Mouse (Mus musculus) erythroid progenitor cell, adult 5-6 weeks (primary cell): ENCODE results near the gene Gm10577. TPM values are rescaled to one million over a fixed set of nuclear protein-coding genes. Genes with fewer than 3 reads are reported as not detected.

Source experiments
- ATAC-seq: replicated peaks from 2 replicates; pipeline ENCODE4 v1.8.0; 2016; ENCODE audit warnings: moderate number of reproducible peaks, mild to moderate bottlenecking, moderate TSS enrichment, inconsistent platforms; ENCODE audit not compliant: poor library complexity, low FRiP score, severe bottlenecking
- total RNA-seq, 2 experiments: library from RNA; stranded (forward) in 1 of 2; stranded (reverse) in 1 of 2; fragments of 150-400 nt in 1 of 2; fragments of 186-747, 209-891 nt in 1 of 2; gene quantifications; 2 replicates each; pipeline versions ENCODE4 v1.2.3 to v1.2.4; 2015 to 2017; ENCODE audit warnings: low replicate concordance in 2 of 2

Gm10577 gene
- total RNA-seq (2015; ENCODE audit: low replicate concordance) (not detected in 2 replicates), total RNA-seq (2017; ENCODE audit: low replicate concordance) (not detected in 2 replicates)

DNA sequence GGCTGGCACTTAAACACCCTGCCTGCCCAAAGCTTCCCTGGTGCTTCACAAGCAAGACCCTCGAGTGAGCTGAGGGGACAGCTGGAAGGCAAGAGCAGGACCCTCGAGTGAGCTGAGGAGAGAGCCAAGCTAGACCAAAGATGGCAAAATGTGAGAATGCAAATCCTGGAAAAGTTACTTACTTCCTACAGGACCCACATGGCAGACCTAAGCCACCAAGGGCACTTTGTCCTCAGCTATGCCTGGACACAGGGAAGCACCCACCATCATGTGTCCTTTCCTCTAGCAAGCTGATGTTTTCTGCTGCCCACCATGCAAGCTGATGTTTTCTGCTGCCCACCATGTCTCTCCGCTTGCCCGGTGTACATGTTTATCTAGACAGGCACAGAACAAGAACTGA, at the start of gene Gm10577:
TSS of gene Gm10577 (minus strand) at position 101 of the 400 bp plus-strand sequence.
- ATAC-seq: no peak

DNA sequence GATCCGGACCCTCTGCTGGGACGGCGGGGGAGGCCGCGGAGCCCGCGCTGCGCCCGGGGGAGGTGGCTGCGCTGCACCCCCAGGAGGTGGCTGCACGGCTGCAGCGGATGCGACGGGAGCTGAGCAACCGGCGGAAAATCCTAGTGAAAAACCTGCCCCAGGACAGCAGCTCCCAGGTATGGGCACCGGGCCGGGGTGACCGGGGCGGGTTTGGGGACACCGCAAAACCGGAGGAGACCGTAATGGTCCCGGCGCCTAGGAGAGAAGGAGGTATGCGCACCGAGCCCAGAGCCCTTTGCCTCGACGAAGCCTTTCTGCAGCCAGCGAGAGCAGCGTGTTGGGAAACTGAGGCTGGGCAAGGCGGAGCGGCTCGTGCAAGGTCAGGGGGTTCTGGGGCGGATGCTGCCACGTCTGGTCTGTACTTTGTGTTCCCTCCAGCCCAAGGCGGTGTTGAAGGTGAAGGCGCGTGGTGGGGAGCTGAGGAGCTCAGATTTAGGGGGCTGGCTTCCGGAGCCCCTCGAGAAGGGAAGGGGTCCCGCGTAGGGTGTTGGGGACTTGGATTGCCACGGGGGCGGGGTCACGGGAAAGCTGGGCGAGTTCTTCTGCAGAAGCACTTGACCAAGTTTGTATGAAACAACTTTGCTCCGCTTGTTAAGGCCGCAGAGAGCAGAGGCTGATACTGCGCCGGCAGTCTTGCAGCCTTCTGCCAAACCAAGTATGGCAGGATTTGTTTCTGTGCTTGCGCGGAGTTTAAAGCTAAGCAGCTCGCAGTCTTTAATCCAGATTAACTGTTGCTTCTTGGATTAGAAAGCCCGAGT, 48.9 kb upstream of the Gm10577 start:
- no peak for ATAC-seq

DNA sequence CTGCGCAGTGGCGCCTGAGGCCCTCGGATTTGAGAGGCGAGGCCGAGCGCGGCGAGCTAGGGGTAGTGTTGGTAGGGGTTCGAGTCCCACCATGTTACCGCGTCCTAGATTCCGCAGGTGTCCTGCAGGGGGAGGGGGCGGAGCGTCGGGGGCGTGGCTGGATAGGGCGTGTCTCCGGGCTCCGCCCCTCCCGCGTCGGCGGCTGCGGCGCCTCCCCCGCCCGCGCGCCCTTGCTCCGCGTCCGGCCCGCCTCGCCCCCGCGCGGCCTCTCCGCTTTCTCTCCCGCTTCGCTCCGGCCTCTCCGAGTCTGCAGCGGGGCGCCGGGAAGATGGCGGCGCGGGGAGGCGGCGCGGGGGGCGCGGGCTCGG, 48.3 kb upstream of the Gm10577 start, which contains the start of gene Raver2:
TSS of gene Raver2 (plus strand) at position 198 of the 368 bp plus-strand sequence.
- no peak for ATAC-seq

DNA sequence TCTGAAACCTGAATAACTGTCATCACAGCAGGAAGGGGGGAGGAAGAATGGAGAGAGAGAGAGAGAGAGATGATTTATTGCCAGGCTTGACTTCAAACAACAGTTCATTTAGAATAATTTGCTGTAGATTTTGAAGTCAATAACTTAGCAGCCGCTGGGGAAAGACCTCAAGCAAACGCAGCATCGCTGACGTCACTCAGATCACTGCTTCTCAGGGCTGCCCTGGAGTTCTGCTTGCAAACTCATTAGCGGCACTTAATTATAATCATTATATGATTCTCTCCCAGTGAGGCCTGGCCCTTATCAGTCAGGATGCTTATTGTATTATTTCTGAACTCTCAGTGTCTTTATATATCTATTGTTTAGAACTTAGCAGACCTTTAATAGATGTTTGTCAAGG, 45.9 kb upstream of the Gm10577 start:
- ATAC-seq: no peak

DNA sequence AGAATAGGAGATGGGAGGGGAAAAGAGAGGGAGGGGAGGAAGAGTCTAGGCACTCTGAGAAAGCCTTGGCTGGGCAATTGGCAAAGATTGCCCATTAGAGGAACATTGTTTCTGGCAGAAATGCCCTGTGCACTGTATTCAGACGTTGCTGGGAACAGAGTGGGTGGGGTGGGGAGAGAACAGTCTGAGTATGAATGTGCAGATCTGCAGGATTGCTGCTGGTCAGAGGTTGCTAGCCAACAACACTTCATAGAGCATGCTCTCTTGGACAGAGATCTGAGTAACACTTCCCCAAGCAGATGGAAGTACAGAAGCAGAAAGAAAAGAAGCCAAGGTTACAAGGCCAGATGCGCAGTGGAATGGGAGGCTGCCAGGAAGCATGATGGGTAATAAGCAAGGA, 41.6 kb upstream of the Gm10577 start:
- no peak for ATAC-seq

DNA sequence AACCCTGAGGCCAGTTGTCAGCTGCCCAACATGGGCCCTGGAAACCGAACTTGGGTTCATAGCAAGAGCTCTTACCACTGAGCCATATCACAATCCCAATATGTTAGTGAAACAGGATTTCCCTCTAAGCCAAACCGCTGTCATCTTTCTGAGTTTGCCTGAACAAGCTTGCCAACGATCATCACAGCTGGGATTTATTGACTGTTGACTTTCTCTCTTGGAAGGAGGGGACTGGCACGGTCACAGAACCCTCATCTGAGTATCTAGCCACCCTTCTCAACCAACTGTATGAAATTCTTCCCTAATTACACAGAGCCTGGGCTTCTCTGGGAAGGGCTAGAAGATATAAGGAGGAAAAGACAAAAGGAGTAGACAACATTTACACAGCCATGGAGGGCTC, 26.1 kb upstream of the Gm10577 start:
- ATAC-seq: no peak

DNA sequence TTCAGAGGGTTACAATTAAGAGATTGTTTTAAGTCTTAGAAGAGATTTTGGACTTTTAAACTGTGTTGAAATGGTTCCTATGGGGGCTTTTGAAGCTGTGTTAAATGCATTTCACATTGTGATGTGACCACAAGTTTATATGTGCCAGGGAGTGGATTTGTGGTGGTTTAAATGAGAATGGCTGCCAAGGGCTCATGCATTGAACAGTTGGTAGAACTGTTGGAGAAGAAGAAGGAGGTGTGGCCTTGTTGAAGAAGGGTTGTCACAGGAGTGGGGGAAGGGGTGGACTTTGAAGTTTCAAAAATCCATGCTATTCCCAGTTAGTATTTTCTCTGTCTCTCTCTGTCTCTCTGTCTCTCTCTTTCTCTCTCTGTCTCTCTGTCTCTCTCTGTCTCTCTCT, 23.7 kb upstream of the Gm10577 start:
- no peak for ATAC-seq

DNA sequence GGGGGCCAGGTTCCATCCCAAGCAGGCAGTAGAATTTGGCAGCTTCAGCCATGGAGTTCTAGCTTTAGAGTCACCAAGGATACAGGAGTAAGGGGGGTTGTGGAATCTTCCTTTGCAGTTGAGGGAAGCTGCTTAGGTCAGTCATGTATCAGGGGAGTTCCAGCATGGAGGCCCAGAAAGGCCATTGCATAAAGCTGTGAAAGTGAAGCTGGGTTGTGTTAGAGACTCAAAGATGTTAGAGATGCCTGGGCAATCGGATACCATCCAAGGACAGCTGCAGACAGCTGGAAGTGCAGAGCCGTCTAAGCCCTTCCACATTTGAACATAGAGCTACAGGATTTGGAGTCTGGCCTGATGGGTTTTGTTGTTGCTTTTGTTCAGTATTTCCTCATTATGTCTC, 23.2 kb upstream of the Gm10577 start:
- ATAC-seq: no peak

DNA sequence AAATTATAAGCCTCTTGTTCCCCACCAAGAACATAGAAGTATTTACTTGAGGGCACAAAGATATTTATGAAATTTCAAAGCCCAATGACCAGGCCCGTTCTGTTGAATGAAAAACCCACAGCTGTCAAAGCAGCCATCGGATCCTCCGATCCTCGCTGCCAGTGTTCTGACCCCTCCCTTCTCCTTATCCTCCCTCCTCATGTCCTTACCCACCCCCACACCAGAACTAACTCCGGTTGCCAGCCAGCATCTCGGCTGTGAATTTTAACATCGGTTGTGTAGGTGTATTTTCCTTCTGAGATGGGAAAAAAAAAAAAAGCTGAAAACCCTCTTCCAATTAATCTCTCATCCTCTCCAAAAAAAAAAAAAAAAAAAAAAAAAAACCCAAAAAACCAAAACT, 16.7 kb upstream of the Gm10577 start:
- no peak for ATAC-seq

DNA sequence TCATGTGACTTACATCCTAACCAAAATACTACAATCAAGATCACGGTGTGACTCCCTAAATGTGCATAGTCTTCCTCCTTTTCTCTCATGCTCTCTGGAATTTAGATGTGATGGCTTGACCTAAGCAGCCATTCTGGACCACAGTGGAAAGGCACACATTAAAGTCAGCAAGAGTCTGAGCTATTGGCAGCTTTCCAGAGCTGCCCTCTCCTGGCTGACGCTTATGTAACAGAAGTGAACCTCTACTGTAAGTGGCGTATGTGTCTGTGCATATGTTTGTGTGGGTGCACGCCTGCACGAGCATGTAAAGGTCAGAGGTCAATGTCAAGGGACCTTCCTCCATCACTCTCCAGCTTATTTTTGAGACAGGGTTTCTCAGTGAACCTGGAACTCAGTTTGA, 14.6 kb upstream of the Gm10577 start:
- no peak for ATAC-seq

DNA sequence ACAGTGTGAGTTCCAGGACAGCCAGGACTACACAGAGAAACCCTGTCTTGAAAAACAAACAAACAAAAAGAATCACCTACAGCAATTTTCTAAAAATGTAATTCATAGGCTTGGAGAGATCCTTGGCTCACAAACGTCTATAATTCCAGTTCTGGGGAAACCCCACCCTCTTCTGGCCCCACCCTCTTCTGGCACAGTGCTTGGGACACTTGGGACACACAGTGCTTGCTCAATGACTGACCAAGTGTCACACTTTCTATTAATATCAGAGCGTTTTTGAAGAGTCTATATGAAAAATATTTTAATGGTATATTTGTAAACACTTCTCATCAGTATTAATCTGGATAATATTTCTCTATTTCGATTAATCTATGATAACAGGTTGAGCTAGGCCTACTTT, 12.6 kb upstream of the Gm10577 start:
- ATAC-seq: no peak

DNA sequence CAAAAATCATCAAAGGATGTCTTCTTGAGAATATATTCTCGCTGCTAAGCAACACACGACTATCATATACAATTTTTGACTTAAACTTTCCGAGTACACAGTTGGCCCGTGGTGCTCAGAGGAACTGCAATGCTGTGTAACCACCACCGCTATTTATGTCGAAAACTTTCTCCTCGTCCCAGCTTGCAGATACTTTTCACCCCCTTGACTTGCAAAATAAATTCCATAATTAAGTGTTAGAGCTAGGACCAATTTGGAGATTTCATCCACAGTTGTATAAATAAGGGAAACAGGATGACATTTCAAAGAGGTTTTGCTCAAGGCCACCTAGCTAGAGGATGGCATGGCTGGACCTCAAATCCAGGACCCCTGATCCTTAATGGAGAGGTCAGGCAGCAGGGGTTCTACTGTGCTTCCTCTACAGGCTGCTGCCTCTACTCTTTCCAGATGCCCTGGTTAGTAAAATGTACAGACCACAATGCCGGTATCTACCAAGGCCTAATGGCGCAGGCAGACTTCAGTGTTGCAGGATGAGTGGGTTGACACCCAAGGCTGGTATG, 7.4 kb upstream of the Gm10577 start:
- no peak for ATAC-seq

DNA sequence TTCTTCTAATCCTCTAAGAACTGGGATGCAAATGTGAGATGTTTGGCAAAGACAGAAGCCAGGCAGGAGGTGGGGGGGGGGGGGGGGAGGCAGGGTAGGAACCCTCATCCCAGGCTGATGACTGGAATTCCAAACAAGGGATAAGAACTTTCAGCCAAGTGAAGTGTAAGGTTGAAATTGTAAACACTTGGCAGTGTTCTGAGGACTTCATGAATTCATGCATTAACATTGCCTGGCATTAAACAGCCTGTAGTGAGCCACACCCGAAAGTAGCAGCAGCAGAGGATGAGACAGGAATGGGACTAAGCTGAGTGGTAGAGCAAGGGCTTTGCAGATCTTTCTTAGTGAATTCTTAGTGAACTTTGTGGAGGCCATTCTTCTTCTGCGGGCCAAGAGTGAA, 6.5 kb upstream of the Gm10577 start:
- no peak for ATAC-seq

DNA sequence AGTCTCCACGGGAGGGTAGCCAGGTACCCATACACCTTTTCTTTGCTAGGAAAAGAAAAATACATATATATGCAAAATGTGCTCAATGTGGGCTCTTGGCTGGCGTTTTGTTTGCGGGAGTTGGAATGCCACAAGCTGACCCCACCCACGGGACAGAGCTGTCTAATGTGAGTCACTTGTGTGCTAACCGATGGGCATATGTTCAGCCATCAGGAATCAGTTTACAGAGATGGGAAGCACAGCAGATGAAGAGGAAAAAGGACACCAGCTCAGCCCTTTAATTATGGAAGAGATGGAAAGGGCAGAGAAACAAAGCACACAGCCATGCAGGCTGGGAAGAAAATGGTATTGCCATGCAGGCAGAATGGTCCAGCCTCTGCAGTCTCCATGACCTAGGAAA, 6.1 kb upstream of the Gm10577 start:
- ATAC-seq: no peak

DNA sequence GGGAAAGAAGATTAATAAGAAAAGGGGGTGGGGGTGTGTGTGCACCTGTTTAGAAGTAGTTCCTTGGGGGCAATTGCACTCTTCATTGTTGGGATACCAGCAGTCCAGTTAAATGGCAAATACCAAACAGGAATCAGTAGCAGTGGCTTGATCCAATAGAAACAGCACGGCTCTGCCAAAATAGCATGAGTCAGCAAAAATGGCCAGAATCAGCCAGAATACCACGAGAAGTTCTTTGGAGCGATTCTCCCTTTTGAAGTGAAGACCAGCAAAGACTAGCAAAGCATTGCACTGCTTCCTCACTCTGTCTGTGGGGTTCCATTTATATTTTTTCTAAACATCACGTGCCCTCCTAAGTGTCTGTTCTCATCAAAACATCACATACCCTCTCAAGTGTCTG, 2.7 kb downstream of the Gm10577 start:
- ATAC-seq: no peak

DNA sequence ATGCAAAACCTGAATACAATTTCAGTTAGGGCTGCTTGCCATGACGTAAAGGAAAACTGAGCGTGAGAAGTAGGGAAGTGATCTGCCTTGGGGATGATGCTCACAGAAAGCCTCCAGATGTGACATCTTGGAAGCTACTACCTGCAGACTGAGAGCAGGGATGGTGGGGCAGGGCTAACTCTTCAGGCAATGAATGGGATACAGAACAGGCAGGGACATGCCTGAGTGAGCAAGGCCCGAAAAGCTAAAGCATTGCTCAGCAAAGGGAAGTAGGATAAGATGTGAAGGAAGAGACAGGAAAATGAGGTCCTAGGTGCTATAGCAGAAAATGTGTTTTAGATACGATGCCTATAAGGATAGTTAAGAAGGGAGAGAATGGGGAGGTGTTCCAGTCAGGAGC, 11.4 kb downstream of the Gm10577 start:
- no peak for ATAC-seq

DNA sequence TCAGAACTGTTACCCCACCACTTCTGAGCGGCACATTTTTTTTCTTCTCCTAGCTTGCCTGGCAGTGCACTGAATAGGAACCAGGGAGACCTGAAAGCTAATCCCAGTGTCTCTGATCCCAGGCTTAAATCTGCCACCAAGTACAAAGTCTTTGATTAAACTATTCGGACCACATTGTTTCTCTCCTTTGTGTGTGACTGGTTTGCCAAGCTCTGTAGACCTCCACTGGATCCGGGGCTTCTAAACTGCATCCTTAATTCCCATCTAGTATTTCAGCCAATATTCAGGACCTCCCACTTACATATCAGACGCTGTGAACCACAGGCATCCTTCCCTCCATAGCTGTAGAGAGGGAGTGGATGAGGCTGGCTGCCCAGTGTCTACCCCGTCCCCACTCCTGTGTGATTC, 12.1 kb downstream of the Gm10577 start:
- no peak for ATAC-seq

DNA sequence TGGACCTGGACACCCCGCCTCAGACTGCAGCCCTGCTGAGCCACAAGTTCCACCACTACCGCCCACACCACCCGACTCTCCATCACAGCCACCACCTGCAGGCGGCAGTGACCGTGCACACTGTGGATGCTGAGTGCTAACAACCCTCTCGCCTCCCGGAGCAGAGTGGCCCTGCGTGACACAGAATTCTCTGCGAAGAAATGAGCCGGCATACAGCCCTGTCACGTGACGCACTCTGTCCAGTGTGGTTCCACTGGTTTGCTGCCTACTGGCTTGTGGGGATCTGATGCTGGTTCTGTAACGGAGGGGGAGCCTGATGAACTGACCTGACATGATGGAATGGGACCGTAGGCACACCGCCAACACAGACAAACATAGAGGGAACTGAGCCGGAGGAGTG, 17.5 kb downstream of the Gm10577 start:
- no peak for ATAC-seq

DNA sequence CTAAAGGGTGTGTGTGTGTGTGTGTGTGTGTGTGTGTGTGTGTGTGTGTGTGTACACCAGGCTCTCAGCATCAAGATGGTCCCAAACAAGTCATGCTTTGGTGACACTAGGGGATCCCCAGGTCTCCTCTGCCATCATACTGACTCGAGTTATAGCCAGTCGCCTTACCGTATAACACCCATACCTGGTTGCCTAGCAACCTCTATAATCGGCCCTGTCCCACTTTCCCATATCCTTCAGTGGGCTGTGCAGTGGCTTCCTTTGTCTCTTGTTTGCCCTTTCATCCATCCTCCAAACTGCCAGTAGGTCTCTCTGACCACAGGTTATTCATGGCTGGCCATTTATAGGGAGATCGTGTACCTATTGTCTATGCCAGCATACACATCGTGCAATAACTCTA, 19.4 kb downstream of the Gm10577 start:
- ATAC-seq: no peak

DNA sequence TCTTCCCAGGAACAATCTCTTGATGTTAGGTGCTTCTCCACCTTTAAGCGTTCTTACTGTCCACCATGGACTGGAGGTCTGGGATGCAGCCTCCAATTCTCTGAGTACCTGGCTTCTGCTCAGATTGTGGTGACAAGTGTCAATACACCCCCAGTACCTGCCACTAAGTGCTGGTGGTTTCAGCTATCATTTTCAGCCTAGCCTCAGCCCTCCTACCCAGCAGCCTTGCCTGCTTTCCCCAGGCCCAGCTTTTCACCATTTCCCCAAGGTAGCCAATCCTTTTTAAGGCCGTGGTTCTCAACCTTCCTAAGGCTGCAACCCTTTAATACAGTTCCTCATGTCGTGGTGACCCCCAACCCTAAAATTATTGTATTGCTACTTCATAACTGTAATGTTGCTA, 19.9 kb downstream of the Gm10577 start:
- no peak for ATAC-seq

DNA sequence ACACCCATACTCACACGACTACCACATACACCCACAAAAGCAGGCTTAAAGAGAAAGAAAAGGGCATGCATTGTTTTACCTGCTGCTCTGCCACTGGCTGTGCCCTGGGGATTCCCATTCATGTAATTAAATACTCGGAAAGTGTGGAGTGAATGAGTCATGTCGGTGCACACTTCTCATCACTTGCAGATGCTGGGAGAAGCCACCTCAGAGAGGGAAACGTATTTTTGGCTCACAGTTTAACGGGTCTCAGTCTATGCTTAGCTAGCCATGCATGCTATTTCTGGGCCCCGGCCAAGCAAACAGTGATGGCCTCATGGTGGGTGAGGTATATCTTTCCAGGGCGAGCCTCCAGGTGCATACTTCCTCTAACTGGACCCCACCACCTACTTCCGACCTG, 21.6 kb downstream of the Gm10577 start:
- ATAC-seq: no peak

DNA sequence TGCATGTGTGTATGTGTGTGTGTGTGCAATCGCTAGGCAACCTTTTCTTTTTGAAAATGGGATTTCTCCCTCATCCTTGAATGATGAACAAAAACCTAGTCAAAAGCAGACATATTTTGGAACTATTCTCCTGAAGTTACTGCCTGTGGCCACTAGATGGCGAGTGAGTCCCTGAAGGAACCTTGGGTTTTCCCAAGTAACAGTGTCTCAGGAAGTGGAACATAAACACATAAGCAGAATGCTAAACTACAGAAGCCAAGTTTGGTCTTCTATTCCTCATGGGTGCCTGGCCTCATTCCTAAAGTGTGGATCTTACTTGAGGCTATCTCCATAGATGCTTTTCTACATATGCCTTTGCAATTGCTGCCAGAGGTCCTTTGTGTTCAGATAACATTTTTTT, 22.4 kb downstream of the Gm10577 start:
- ATAC-seq: no peak
